Mouse (Mus musculus) embryonic fibroblast, embryonic 13.5 days (primary cell): ENCODE measurements around the gene She.

Experiments
- CTCF ChIP-seq: IDR thresholded peaks from 2 replicates; pipeline ENCODE4 v1.5.1; 2011; ENCODE audit warnings: mild to moderate bottlenecking, control low read depth, low read length, moderate library complexity, borderline replicate concordance; ENCODE audit not compliant: insufficient read depth
- POLR2A ChIP-seq: IDR thresholded peaks from 2 replicates; pipeline ENCODE4 v1.6.1; 2011; ENCODE audit warnings: low read depth, mild to moderate bottlenecking, control low read depth, low read length, moderate library complexity

GRCm38 (mm10) chr3:89896571-89896970 is 65.4 kb downstream of the She start:
- TF ChIP-seq CTCF: no peak
- TF ChIP-seq POLR2A: peak; percentile 45; the same call in 1 of the 2 replicates
